Mouse (Mus musculus): Measurements from ENCODE around the gene Prkg1.

DNA sequence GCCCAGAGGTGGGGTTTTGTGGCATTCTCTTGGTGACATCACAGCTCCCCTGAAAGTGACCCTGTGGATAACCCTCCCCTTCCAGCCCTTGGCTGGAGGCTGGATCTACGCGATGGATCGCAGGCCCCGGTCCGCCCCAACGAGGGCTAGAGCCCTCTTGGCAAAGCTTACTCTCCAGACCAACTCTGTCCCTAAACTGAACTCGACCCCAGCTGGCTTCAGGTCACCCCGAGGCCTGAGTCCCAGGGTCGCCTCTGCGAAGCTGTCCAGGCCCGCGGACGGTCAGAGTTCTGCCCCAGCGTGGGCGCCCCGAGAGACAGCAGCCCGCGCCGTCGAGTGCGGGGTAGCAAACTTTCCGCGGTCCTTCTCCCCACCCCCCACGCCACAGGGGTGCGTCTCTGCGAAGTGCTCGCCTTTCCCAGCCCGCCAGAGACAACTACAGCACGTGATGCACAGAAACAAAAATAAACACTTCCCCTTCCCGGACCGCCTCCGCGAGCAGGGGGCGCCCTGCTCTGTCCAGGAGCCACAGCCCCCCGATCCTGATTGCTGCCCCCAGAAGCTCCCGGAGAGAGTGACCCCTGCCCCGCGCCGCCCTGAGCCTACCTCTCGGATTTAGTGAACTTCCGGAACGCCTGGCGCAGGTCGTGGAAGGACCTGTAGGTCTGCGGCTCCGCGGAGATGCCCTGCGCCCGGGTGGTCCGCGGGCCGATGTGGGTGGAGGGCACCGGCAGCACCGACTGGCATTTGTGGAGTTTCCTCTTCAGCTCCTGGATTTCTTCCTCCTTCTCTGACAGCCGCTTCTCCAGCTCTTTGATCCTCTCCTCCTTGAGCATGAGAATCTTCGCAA, 657 bp downstream of the Prkg1 start:
- TF ChIP-seq POLR2A (IDR thresholded peaks at IDR 0.05; ENCODE audit: control insufficient read depth, low read depth, low read length) (no peak), CTCF (IDR thresholded peaks at IDR 0.05; ENCODE audit: control insufficient read depth, insufficient read depth, insufficient replicate concordance, low read depth, low read length) (no peak)
